Mouse (Mus musculus): ENCODE measurements at regions not wholly inside any gene's neighbourhood (a gene's known extent, or its start where the extent isn't known, plus 50 kb on each side); places are given as distances from the start of the nearest gene placed in this dataset.

DNA sequence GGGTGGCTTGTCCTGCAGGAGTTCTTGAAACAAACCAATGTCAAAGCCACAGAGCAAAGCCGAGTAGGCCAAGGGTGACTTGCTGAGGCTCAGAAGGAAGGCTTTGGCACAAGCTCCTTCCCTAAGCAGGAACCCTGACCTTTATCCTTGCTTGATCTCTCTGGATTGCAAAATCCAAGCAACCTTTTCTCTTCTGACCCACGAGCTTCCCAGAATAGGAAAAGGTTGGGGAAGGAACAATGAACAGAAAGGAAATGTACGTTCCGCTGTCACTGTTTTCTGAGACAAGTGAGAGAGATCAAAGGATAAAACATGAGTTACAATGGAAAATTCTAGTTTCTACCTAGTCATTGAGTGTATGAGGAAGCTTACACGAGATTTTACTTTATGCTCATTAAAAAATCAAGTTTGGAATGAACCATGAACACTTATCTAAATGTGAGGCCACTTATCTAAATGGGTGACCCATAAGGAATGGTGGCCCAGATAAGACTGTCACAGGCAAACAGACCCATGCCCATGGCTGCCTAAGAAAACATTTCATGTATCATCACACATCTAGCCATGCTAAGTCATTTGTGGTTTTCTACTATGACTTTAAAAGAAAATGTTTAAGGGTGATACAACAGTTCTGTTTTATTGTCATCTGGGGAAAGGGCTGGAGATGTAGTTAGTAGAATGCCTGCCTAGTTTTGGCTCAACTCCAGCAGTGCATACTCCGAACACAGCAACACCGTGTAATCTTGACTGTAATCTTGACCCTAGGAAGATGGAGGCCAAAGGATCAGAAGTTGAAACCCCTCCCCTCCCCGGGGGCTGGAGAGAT lies 80.7 kb upstream of the Tbl1xr1 start:
- TF ChIP-seq CTCF (conservative IDR thresholded peaks at IDR 0.05; ENCODE audit: low read length) = no peak
- TF ChIP-seq NANOG (IDR thresholded peaks at IDR 0.05; ENCODE audit: borderline replicate concordance, low read length) = no peak
- no peak for TF ChIP-seq POU5F1 (IDR thresholded peaks at IDR 0.05; ENCODE audit: borderline replicate concordance, low read length)

Data from E14TG2a.4 (cell line).